Mouse (Mus musculus) kidney, postnatal 0 days (tissue): Measurements from ENCODE around the gene Olfr272. TPM values are rescaled to one million over a fixed set of nuclear protein-coding genes. Genes with fewer than 3 reads are reported as not detected.

Experiments used
- ATAC-seq: fragments of 200-750 bp; cut with Nextera tagmentation; replicated peaks from 2 replicates; pipeline ENCODE4 v1.8.0; 2017; ENCODE audit warnings: low read depth, moderate number of reproducible peaks, moderate TSS enrichment, moderate library complexity; ENCODE audit not compliant: low FRiP score
- DNase-seq: peaks from one replicate; pipeline ENCODE4 v3.0.0-alpha.2; 2016; ENCODE audit warnings: low spot score
- H3K27ac ChIP-seq: fragments of 300-500 bp; sonication (generic); 2 replicates; pipeline ENCODE4 v1.5.1; 2014; ENCODE audit warnings: mild to moderate bottlenecking
- H3K27me3 ChIP-seq: fragments of 300-500 bp; sonication (generic); 2 replicates; pipeline ENCODE4 v1.6.1; 2014; ENCODE audit warnings: low read length, mixed read lengths; ENCODE audit not compliant: insufficient read depth
- H3K36me3 ChIP-seq: fragments of 300-500 bp; sonication (generic); 2 replicates; pipeline ENCODE4 v1.6.1; 2014; ENCODE audit warnings: low read length, mixed read lengths; ENCODE audit not compliant: insufficient read depth
- H3K4me1 ChIP-seq: fragments of 300-500 bp; sonication (generic); replicated peaks from 2 replicates; pipeline ENCODE4 v1.6.1; 2014; ENCODE audit warnings: antibody characterized with exemption, low read length, mixed read lengths; ENCODE audit not compliant: insufficient read depth
- H3K4me2 ChIP-seq: fragments of 300-500 bp; sonication (generic); 2 replicates; pipeline ENCODE4 v1.6.1; 2014; ENCODE audit warnings: mild to moderate bottlenecking, low read length, moderate library complexity, mixed read lengths
- H3K4me3 ChIP-seq: fragments of 300-500 bp; sonication (generic); replicated peaks from 2 replicates; pipeline ENCODE4 v1.5.1; 2014; ENCODE audit warnings: low read depth, low read length
- H3K9ac ChIP-seq: fragments of 300-500 bp; sonication (generic); 2 replicates; pipeline ENCODE4 v1.6.1; 2014; ENCODE audit warnings: low read depth, low read length
- H3K9me3 ChIP-seq: fragments of 300-500 bp; sonication (generic); replicated peaks from 2 replicates; pipeline ENCODE4 v1.6.1; 2016; ENCODE audit warnings: low read length, inconsistent platforms, mixed read lengths
- CTCF ChIP-seq: IDR thresholded peaks from 2 replicates; pipeline ENCODE4 v1.5.1; 2016; ENCODE audit warnings: antibody characterized with exemption, low read depth, mild to moderate bottlenecking, moderate library complexity
- WGBS: fragments of 180-500 bp; shearing (Covaris S2); extraction: QIAGEN DNeasy Blood & Tissue Kit; methylation state at CpG from one replicate; pipeline ENCODE4 v1.1.7; 2014; 5-methylcytosine and 5-hydroxymethylcytosine counted together
- polyA plus RNA-seq: library from polyadenylated mRNA; unstranded; fragments of >200 nt; fragmentation: Nextera tagmentation; extraction: Ambion mirVana; gene quantifications from 2 replicates; pipeline ENCODE4 v1.2.1, GENCODE M21; 2015

Olfr272 gene
- polyA plus RNA-seq, 1 experiment from 2014 or later, result not detected

- no peak overlapping the region for H3K4me3 ChIP-seq
- ATAC-seq, result no peak
- H3K36me3 ChIP-seq, result no peaks in the 10 kb centered on the region
- no peaks in the 10 kb centered on the region for H3K4me1 ChIP-seq
- H3K4me2 ChIP-seq, result no peak overlapping the region
- WGBS, result 79% methylated on average over 6 of the region's 6 CpGs
- no peak overlapping the region for H3K27ac ChIP-seq
- no peak overlapping the region for H3K9ac ChIP-seq
- H3K9me3 ChIP-seq, result no peaks in the 10 kb centered on the region
- DNase-seq, result no peak
- no peaks in the 10 kb centered on the region for H3K27me3 ChIP-seq
- no peak for TF ChIP-seq CTCF
Measured at GRCm38 (mm10) chr4:52916659-52917310, 2.2 kb downstream of the Olfr272 start.

GRCm38 (mm10) chr4:52912409-52912808 is 6.6 kb downstream of the Olfr272 start:
- 51% methylated on average over 3 of the region's 3 CpGs for WGBS
- H3K36me3 ChIP-seq, result no peaks in the 10 kb centered on the region
- H3K4me1 ChIP-seq, result no peaks in the 10 kb centered on the region
- H3K9me3 ChIP-seq, result no peaks in the 10 kb centered on the region
- DNase-seq (no peak), ATAC-seq (no peak)
- no peak overlapping the region for H3K9ac ChIP-seq
- no peak for TF ChIP-seq CTCF
- no peak overlapping the region for H3K27ac ChIP-seq
- no peaks in the 10 kb centered on the region for H3K27me3 ChIP-seq
- H3K4me3 ChIP-seq, result no peak overlapping the region
- H3K4me2 ChIP-seq, result no peak overlapping the region

GRCm38 (mm10) chr4:52909542-52909941 is 9.4 kb downstream of the Olfr272 start:
- Histone ChIP-seq H3K27me3 (no peaks in the 10 kb centered on the region), H3K4me2 (no peak overlapping the region), H3K4me1 (no peaks in the 10 kb centered on the region), H3K9me3 (no peaks in the 10 kb centered on the region), H3K4me3 (no peak overlapping the region), H3K9ac (no peak overlapping the region), H3K27ac (no peak overlapping the region), H3K36me3 (no peaks in the 10 kb centered on the region)
- no peak for ATAC-seq
- DNase-seq, result no peak
- WGBS, result 75% methylated on average over 3 of the region's 3 CpGs
- TF ChIP-seq CTCF, result no peak

DNA sequence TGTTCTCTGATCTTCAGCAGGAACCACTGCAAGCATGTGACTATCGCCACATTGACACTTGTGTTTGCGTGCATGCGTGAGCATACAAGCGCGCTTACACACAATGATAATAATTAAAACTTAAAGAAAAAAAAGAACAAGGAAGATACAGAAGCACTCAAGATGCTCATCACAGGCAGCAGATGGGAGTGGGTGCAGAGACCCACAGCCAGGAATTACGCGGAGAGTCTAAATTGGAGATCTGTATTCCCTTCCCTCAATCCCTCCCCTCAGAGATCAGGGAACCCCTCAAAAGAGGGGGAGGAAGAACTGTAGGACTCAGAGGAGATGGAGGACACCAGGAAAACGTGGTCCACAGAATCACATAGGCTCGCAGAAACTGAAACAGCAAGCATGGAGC is 54.8 kb downstream of the Olfr272 start:
- Histone ChIP-seq H3K4me2 (no peak overlapping the region), H3K27ac (no peak overlapping the region), H3K36me3 (no peaks in the 10 kb centered on the region), H3K9ac (no peak overlapping the region), H3K4me3 (no peak overlapping the region), H3K9me3 (no peaks in the 10 kb centered on the region), H3K27me3 (no peaks in the 10 kb centered on the region), H3K4me1 (no peaks in the 10 kb centered on the region)
- ATAC-seq, result no peak
- no peak for DNase-seq
- no peak for TF ChIP-seq CTCF
- WGBS, result 90% methylated on average over 9 of the region's 9 CpGs

Other genes with a start within 250 kb of the Olfr272 start
- not detected in 2 replicates for gene Olfr275, start 104.6 kb downstream of the Olfr272 start, polyA plus RNA-seq
- not detected in 2 replicates for gene Olfr273, start 59.9 kb downstream of the Olfr272 start, polyA plus RNA-seq
- not detected in 2 replicates for gene Olfr270, start 45.4 kb upstream of the Olfr272 start, polyA plus RNA-seq
- 0.11 TPM in 1 of 2 replicates, not detected in the other for gene Nipsnap3a, start 70.1 kb upstream of the Olfr272 start, polyA plus RNA-seq
- gene Nipsnap3b, start 92.7 kb upstream of the Olfr272 start, polyA plus RNA-seq, result 88.5 and 95.4 TPM in 2 replicates
- 3.7 and 4.7 TPM in 2 replicates for gene Abca1, start 240.7 kb upstream of the Olfr272 start, polyA plus RNA-seq